Mouse (Mus musculus) heart, postnatal 14 days (tissue): ENCODE results near the gene Prdx5. TPM values are rescaled to one million over a fixed set of nuclear protein-coding genes. Genes with fewer than 3 reads are reported as not detected.
"Not testable (repeated sequence)": the region's sequence is repeated elsewhere in the genome, so short reads cannot be mapped to it uniquely, and the experiment has no call there.

ENCODE experiments used
- DNase-seq, 2 experiments: peaks; one replicate each; pipeline ENCODE4 v3.0.0; 2021 to 2022
- intact Hi-C: fragments of 180-260 bp; cut with DNase I; formaldehyde crosslinking; loops from one replicate; pipeline ENCODE4 v1.15.1; 2025
- total RNA-seq, 2 experiments: library from RNA; stranded (reverse); gene quantifications; 2 replicates each; pipeline ENCODE4 v1.2.3; 2021

Prdx5 gene
- total RNA-seq, 2 experiments from 2014 or later, result 595 to 603 TPM

DNA sequence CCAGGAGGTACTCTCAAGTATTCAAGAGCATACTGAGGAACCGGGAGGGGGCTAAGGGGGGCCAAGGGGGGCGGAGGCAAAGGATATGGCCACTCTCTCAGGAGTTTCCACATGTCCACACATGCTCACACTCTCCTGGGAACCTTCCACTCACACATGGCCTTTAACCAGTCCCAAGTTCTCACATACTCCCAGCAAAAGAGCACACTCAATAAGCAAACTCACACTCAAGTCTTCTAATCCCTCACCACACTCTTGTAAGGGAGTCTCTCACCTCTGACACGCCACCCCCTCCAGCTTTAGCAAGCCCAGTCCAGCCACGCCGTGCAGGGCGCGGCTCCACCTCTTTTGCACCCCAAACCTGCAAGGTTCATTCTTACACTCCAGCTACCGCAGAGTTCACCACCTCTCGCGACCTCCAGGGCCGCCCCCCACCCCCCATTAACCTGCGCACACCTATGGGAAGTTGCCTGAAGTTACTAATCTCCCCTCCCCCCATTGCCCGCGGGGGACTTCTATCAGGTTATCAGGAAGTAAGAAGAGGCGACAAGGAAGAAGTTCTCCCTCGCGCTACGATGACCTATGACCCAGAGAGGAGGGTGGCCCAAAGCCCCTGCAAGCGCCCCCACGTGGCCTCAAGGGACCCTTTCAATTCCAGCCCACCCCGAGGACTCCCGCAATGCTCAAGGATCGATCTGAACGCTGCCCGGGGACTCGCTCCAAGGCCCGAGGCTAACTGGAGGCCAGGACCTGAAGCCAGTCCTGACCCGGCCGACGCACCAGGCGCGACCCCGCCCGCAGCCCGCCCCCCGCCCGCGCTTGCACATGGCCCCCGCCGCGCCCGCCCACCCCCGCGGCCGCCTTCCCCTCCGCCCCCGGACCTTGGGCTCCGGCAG, 11.1 kb upstream of the Prdx5 start:
- DNase-seq, result peak in 1 of 2 experiments; percentile 54
- intact Hi-C loops, result no loop called here

- intact Hi-C loops, result no loop called here
- DNase-seq, result peak in 1 of 2 experiments; percentile 43
Measured at GRCm38 (mm10) chr19:6919876-6920740, 10.2 kb upstream of the Prdx5 start.

GRCm38 (mm10) chr19:6919431-6919830, 9.5 kb upstream of the Prdx5 start:
- DNase-seq, result no peak
- intact Hi-C loops, result no loop called here

GRCm38 (mm10) chr19:6918321-6918720, 8.4 kb upstream of the Prdx5 start:
- intact Hi-C loops, result no loop called here
- DNase-seq, result no peak

DNA sequence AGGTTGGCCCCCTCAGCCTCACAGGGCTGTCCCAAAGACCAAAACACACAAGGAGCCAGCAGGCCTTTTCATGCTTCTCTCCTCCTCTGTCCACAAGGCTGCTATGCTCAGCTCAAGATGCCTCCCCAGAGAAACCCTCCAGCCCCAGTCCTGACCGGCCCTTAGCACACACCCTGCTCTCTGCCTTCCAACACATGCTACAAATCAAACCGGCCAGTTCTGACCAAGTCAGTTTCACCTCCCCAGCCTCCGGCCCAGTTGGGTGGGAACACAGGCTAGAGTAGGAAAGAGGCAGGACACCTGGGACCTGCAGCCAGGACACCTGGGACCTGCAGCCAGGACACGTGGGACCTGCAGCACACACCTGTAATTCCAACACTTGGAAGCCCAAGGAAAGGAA, 6.6 kb upstream of the Prdx5 start:
- intact Hi-C loops, result no loop called here
- DNase-seq, result no peak

GRCm38 (mm10) chr19:6915276-6915675, 5.4 kb upstream of the Prdx5 start:
- DNase-seq, result no peak
- intact Hi-C loops, result no loop called here

- no peak for DNase-seq
- intact Hi-C loops, result no loop called here
Measured at GRCm38 (mm10) chr19:6914540-6914939, 4.6 kb upstream of the Prdx5 start.

- peak; percentile 52 to 70 for DNase-seq
- intact Hi-C loops, result no loop called here
Measured at GRCm38 (mm10) chr19:6913991-6914390, 4.1 kb upstream of the Prdx5 start.

DNA sequence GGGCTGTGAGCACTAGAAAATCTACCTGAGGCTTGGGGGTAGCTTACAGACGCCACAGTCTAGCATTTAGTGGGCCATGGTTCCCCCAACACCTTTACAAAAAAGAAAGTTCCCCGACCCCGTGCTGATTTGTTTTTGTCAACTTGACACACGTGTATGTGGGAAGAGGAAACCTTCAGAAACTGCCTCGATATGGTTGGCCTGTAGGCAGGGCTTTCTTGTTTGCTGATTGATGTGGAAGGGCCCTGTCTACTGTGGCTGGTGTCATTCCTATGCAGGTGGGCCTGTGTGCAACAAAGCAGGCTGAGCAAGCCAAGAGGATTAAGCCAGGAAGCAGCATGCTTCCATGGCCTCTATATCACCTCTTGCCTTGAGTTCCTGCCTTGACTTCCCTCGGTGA, 3.1 kb upstream of the Prdx5 start:
- intact Hi-C loops, result no loop called here
- DNase-seq, result no peak

DNA sequence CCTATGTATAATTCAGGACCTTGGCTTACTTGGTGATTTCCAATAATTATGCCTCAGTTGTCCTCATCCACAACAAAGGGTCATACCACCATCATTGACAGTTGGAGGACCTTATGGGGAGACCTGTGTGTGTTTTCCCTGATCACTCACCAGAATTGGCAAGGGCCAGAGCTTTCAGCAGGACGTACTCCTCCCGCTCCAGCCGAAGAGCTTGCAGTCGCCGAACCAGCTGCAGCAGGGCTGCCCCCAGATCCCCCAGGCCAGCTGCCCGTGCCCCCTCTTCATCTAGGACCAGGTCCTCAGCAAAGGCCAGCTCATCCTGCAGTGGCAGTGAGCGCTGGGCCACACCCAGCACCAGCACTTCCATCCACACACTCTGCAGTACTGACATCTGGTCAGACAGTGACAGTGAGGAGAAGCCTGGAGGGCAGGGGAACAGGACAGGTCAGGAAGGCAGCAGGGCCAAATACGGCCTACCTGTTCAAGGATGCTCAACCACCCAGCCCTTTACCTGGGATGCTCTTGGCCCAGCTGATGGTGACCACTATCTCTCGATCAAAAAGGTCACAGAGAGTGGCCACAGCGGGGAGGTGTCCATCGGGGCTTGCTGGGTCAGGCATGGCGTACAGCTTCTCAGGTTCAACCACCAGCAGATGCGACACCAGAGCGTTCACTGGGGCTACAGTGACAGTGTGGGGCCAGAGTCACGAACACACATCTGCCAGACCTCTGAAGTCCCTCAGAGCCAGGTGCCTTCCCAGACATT, 2.5 kb upstream of the Prdx5 start:
- intact Hi-C loops, result no loop called here
- DNase-seq, result no peak

DNA sequence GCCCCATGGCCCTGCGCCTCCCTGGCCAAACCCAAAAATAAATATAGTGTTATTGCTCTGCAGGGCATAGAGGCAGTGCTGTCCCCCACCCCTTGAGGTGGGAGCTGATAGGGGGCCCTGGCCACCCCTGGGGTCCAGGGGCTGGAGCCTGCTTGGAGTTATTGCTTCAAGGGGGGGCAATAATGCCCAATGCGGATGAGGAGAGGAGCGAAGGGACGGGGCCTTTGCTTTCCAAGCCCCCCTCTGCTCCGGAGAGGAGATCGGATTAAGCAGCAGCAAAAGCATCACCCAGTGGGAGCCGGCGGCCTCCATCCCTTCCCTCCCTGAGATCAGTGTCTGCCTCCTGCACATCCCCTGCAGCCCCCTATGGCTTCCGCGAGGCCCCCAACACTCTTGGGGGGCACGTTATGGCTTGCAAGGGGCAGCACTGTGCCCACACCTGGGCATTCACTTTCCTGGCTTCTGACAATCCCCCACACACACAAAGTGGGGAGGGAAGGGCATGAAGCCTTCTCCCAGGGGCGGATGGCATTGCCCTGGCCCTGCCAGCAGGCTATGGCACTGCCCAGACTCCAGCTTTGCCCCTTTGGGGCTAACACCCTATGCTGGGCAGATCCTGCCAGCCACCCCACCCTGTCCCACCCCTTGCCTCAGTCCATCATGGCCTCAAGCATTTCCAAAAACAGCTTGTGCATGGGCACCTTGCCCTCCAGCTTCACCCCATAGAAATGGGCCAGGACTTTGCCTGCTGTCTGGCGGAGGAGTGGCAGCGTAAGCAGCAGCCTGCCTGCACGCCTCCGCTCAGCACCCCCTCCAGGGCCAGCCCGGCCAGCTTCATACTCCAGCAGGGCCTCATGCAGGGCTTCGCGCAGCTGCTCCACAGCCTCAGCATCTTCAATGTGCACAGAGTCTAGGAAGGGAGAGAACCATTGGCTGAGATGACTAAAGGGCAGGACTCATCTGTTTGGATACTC, 1.5 kb upstream of the Prdx5 start:
- DNase-seq, result no peak
- intact Hi-C loops, result no loop called here

DNA sequence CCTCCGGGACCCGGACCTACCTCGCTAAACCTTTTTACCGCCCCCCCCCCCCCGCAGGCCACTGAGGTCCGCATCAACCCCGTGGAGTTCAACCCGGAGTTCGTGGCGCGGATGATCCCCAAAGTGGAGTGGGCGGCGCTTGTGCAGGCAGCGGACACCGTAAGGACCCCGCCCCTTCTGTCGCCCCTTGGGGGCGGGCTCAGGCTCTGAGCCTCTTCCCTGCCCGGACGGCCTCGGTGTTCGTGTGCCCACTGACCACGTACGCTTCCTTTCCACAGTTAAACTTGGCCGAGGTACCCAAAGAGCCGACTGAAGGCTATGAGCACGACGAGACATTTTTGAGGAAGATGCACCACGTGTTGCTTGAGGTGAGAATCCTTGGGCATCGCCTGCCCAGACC, 400 bp upstream of the Prdx5 start:
- peak; percentile 58 to 67 for DNase-seq

GRCm38 (mm10) chr19:6909021-6909420, 885 bp downstream of the Prdx5 start:
- DNase-seq, result no peak
- intact Hi-C loops, result loop anchor here (2.0 kb wide), 1 partner anchor 68 kb away; the partner anchor contains the start of gene Rps6ka4

More for the DNA sequence above, 400 bp upstream of the Prdx5 start:
- intact Hi-C loops, result not testable (repeated sequence)

- intact Hi-C loops, result loop anchor here (2.0 kb wide), 1 partner anchor 67 kb away; the partner anchor contains the start of gene Rps6ka4
- DNase-seq, result no peak
Measured at GRCm38 (mm10) chr19:6907811-6908540, 1.9 kb downstream of the Prdx5 start.

DNA sequence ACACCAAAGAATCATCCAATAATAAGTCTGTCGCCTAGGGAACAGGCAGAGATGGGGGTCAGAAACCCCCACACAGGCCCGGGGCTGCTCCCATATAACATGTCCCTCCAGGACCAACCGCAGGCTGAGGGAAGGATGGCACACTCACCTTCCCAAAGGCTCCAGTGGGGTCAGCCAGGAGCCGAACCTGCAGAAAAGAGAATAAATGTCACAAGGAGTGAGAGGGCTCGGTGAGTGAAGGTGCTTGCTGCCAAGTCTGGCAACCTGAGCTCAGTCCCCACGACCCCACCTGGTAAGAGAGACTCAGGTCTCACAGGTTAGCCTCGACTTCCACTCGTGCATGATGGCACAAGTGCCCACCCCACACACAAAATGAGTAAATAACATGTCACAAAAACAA, 2.8 kb downstream of the Prdx5 start:
- intact Hi-C loops, result no loop called here
- no peak for DNase-seq

DNA sequence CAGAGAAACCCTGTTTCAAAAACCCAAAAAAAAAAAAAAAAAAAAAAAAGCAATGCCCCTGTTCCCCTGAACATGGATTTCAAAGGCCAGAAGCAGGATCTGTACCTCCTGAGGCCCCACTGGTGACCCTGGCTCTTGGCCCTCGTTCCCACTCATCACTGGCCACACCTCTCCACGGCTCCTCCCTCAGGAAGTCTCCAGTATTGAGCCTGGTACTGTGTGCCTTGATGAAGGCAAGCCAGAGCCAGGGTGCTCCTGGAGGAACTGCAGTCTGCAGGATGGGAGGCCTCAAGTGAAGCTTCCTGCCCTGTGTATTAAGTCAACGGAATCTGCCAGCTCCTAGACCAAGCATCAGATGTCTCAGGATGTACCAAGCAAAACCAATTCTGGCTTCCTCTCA, 3.7 kb downstream of the Prdx5 start:
- no peak for DNase-seq
- intact Hi-C loops, result no loop called here

DNA sequence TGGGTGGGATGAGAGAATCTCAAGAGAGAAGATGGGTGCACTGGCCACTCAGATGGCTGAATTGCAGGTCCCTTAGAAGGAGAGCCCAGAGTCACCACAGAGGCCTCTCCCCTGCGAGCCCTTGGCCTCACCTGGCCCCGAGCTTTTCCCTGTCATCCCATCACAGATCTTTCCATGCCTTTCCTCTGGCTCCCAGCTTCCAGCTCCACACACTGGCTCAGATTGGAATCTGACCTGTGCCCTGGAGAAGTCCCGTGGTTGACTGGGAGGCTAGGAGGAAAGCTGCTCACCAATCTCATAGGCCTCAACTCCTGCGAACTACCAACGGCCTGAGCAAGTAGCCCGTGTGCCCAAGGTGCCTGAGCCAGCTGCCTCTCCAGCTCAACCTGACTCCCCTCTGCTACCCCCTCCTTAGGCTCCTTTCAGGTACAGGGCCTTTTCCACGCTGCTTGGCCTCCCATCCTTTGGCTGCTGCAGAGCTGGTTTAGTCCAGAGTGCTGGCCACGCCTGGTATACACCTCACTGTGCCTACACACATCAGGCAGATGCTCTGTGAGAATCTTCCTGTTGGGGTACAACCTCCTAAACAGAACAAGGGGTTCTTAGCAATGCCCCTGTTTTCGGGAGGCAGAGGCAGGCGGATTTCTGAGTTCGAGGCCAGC, 4.3 kb downstream of the Prdx5 start:
- intact Hi-C loops, result no loop called here
- DNase-seq, result no peak

- intact Hi-C loops, result no loop called here
Measured at GRCm38 (mm10) chr19:6904846-6905245, 5.1 kb downstream of the Prdx5 start.

More at GRCm38 (mm10) chr19:6904846-6905245, 5.1 kb downstream of the Prdx5 start:
- no peak for DNase-seq
